Mouse (Mus musculus) fibroblast of lung, adult 2 months (primary cell): Measurements from ENCODE around the gene Gm10135.
A peak's percentile ranks its signal among the peaks of the same experiment; 100 is the strongest.
"Not testable (repeated sequence)": the region's sequence is repeated elsewhere in the genome, so short reads cannot be mapped to it uniquely, and the experiment has no call there.

Source experiments
- DNase-seq: peaks from one replicate; pipeline ENCODE4 v3.0.0-alpha.2; 2011; ENCODE audit warnings: low read depth

Gene Gm10135

DNA sequence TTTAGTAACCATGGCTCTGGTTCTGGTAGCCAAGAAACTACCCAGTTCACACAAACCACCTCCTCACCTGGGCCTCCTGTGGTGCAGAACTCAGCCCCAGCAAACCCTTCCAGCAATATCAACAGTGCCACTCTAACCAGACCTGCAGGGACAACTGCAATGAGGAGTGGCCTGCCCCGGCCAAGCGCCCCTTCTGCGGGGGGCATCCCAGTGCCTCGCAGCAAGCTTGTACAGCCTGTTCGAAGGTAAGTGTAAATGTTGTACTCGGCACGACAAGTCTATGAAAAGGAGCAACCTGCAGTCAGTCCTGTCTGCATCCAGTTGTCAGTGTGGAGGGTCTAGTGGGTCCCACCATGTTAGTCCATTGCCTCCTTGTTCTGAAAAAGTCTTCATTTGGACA lies at the start of gene Gm10135:
TSS of gene Gm10135 (minus strand) at position 101 of the 400 bp plus-strand sequence.
- no peak for DNase-seq

DNA sequence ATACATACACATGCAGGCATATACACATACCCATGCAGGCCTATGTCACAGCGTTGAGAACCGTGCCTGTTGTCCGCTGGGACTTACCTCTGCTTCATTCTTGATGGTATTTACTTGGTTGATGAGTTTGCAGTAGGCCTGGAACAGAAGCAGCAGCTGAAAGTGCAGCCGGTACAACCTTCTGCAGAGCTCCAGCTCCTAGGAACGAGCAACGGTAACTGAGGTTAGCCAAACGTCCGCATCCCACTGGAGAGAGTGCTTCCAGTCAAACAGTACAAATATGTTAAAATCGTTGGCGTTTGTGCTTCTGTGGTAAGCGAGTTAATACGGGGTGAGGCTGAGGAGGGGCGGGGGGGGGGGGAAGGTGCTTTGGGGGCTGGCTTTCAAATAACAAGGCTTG lies 49.3 kb upstream of the Gm10135 start:
- no peak for DNase-seq

DNA sequence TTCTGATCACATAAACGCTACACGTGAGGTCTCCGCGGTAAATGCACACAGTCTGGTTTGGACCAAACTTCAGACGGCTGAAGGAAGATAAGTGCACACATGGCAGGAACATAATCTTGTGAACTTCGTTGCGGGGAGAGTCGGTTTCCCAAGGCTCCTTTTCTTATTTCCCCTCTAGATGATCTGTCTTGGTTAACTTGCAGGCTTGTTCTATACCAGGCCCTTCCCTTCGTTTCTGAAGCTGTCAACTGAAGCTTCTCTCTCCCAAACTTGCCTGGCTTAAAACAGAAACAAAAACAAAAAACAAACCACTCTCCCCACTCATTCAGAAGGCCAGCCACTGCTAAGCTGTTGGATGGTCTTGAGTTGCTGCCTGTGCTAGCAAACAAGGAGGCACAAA lies 40.2 kb upstream of the Gm10135 start:
- DNase-seq, result no peak

DNA sequence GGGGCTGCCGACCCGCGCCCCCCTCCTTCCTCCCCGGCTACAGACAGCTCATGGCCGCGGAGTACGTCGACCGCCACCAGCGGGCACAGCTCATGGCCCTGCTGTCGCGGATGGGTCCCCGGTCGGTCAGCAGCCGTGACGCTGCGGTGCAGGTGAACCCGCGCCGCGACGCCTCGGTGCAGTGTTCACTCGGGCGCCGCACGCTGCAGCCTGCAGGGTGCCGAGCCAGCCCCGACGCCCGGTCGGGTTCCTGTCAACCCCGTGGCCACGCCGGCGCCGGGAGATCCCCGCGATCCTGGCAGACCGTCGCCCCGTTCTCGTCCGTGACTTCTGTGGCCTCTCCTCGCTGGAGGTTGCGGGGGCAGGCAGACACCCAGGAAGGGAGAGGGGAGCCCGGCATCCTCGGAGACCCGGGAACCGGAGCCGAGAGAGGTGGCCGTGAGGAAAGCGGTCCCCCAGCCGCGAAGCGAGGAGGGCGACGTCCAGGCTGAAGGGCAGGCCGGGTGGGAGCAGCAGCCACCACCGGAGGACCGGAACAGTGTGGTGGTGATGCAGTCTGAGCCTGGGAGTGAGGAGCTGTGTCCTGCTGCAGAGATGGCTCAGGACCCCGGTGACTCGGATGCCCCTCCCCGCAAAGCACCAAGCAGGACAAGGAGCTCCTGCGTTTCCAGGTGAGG lies 39.2 kb upstream of the Gm10135 start:
- not testable (repeated sequence) for DNase-seq

DNA sequence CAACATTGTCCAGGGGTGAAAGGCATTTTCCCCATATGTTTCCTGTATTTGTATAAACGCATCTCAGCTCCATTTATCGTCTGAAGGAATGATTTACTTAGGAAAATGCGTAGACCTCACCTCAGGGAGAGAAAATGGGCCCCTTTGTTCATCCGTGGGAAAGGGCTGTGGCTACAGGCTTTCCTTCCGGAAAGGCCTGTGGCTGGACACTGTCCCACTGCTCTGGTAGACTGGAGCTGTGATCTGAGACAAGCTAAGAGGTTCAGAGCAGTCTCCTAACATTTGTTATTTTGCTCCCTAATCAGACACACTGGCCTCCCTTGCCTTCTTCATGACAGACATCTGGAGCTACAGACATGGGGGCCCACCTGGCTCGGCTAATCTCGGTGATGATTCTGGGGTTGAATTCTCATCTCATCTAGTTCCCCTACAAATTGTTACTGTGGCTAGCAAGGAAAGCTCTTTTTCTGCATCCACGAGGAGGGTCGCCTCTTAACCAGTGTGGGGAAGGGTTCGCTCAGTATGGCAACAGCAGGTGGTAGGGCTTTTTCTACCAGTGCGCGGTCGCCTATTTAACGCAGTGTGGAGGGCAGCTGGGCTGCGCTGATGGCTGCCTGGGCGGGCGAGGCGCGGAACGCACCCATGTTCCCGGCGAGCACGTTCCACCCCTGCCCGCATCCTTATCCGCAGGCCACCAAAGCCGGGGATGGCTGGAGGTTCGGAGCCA lies 38.5 kb upstream of the Gm10135 start:
- not testable (repeated sequence) for DNase-seq

DNA sequence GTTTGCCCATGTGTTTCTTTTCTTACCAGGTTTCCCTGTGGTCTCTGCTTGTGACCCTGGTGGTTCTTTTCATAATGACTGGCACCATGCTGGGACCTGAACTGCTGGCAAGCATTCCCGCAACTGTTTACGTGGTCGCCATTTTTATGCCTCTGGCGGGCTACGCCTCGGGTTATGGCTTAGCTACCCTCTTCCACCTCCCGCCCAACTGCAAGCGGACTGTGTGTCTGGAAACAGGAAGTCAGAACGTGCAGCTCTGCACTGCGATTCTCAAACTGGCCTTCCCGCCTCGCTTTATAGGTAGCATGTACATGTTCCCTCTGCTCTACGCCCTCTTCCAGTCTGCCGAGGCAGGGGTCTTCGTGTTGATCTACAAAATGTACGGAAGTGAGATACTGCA lies 37.3 kb upstream of the Gm10135 start:
- not testable (repeated sequence) for DNase-seq

DNA sequence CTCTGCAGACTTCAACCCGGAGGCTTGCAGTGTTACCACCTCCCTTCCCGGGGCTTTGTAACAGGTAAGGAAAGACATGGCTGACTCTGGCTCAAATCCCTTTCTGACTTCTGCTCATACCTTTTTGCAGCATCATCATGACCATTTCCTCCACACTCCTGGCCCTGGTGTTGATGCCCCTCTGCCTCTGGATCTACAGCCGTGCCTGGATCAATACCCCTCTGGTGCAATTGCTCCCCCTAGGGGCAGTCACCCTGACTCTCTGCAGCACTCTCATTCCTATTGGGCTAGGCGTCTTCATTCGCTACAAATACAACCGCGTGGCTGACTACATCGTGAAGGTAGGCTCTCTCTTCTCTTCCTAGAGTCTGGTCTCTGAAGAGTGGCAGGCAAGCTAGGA lies 33.7 kb upstream of the Gm10135 start:
- DNase-seq, result not testable (repeated sequence)

DNA sequence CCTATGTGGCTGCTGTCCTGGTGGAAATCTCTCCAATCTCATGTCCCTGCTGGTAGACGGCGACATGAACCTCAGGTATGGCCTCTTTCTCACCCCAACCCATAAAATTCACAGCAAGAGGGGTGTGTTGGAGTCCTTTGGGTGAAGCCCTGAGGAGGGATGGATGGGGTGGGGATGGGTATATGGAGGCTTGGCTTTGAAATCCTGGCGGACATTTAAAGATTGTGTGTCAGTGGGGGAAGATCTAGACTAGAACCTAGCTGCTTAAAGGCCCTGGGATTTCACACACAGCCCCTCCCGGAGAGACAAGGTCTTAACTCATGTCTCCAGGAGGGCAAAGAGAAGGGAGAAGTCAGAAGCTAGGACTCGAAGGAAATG lies 33.1 kb upstream of the Gm10135 start:
- DNase-seq, result no peak

DNA sequence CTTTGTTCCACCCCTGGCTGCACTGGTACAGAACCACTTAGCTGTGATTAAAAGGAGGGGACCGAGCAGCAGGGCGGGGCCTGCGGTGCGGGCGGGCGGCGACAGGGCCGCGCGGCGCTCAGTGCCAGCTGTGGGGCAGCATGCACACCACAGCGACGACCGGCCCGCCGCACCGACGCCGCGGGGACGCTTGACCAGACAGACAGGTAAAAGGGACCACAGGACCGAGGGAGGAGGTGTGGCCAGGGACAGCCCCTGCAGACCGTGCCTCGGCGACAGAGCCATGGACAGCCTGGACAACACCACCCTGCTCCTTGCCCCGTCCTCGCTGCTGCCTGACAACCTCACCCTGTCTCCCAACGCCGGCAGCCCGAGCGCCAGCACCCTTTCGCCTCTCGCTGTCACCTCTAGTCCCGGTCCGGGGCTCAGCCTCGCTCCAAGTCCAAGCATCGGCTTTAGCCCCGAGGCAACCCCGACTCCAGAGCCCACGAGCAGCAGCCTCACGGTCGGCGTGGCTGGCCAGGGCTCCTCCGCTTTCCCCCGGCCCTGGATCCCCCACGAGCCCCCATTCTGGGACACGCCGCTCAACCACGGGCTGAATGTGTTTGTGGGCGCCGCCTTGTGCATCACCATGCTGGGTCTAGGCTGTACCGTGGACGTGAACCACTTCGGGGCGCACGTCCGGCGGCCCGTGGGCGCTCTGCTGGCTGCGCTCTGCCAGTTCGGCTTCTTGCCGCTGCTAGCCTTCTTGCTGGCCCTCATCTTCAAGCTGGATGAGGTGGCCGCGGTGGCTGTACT lies 32.5 kb upstream of the Gm10135 start, which contains the start of gene Slc10a4:
TSS of gene Slc10a4 (plus strand) at position 100 of the 798 bp plus-strand sequence.
- no peak for DNase-seq

DNA sequence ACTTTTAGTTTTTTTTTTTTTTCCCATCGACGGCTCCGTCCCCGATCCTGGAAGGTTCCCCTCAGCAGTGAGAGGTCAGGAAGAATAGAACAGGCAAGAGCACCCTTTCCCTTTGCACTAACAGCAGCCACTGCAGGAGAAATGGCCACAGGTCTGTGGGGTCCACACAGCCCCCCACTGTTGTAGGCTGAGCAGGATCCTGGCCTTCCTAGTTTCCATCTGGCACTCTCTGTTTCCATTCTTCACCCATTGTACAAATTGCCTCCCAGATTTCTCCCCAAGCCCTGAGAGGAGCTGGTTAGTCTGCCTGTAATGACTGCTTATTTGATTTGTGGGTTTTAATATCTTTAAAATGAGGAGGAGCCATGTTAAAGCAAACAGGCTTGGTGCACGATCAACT lies 29.5 kb upstream of the Gm10135 start:
- no peak for DNase-seq

DNA sequence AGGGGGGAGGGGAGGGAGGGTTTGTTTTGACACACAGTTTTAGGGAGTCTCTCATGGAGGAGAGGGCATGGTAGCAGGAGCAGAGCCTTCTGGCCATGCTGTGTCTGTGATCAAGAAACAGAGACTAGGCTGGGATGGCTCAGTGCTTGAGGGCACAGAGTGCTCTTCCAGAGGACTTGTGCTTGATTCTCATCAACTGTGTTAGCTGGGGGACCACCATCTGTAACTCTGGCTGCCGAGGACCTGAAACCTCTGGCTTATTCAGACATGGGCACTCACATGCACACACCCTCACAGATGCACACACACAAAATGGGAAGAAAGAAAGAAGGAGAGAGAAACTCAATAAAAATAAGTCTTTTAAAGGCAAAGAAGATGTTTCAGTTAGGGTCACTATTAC lies 24.0 kb upstream of the Gm10135 start:
- DNase-seq, result not testable (repeated sequence)

DNA sequence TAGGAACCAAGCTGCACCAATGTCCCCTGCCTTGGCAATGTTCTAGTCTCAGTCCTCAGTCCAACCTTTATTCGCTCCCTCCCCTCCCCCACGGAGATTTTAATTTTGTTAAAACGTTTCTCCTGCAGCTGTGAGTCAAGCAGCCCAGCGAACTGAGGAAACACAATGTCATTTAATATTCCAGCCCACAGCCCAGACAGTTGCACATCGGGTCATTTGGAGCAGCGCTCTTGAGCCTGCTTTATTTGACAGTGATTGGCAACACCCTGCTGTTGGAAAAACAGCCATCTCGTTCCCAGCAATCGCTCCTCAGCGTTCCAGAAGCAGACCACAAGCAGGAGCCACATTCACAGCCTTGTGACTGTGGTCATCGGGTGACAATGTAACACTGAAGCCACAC lies 20.9 kb upstream of the Gm10135 start:
- DNase-seq, result no peak

DNA sequence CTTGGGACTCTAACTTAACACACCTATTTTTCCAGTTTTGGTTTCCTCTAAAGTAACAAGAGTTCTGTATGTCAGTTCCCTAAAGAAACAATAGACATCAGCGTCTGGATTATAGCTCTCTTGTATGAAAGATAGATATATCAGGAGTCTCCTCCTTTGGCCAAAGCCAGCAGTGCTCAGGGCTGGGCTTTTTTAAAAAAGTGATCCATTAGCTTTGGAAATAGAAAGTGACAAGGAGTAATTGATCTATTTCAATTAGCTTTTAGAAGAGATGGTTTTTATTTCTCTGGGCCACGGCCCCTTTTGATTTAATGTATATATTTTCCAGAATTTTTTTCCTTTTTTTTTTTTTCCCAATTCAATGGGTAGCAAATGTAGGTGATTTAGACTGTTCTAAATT lies 20.4 kb upstream of the Gm10135 start:
- DNase-seq, result no peak

DNA sequence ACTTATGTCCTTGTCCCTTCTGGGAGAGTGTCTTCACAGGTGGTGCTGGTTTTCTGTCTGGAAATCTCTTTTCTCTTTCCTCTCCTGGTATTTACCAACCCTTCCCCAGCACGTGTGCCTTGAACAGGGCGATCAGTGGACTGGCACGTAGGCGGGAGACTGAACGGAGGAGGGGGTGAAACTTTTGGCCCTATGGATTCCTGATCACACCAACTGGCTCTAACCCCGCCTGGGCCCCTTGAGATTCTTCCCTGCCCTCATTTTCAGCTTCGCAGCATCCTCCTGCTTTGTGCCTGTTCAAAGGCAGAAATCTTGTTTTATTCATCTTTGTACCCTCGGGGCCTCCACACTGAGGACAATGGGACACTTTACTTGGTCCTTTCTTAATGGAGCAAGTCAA lies 19.9 kb upstream of the Gm10135 start:
- DNase-seq, result no peak

DNA sequence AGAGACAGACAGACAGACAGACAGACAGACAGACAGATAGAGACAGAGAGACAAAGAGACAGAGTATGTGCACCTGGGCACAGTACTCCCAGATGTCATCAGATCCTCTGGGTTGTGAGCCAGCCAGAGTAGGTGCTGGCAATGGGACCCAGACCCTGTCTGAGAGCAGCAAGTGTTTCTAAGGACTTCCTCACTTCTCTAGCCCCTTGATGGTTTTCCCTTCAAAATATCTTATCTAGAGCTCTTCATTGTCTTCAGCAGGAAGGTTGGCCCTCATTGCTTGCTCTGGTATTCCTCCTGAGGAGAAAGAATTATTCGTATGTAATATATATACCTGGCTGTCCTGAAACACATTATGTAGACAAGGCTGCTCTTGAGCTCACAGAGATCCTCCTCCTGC lies 18.0 kb upstream of the Gm10135 start:
- no peak for DNase-seq

DNA sequence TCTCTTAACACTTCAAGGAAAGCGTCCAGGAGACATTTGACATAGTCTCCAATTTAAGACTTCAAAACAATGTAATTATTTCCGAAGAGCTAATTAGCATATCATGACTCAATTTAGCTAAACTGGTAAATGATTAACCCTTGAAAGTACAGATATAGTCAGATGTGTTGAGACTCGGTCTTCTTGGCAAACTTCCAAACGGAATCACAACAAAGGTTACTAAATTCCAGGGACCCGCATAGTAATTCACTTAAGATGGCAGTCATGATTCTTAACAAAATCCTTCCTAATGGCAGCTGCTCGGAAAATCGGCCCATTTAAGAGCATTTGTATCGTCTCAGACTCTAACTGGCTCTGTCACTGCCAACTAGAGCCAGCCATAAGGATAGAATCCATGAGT lies 15.3 kb upstream of the Gm10135 start:
- DNase-seq, result no peak

DNA sequence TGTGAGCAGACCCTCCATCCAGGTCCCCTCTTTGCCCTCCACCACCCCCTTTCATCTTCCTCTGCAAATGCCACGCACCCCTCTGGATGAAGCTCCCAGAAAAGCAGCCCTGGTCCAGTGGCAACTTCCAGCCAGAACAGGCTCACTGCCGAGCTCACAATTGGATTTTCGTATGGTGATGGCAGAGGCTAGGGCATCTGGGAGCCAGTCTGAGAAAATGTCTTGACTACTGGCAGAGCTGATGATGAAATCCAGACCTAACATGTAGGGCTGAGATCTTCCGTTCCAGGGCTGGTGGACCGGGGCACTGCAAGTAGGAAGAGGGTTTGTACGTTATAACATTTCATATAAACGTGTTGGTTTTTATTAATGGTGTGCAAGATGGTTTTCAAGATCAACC lies 13.3 kb upstream of the Gm10135 start:
- no peak for DNase-seq

DNA sequence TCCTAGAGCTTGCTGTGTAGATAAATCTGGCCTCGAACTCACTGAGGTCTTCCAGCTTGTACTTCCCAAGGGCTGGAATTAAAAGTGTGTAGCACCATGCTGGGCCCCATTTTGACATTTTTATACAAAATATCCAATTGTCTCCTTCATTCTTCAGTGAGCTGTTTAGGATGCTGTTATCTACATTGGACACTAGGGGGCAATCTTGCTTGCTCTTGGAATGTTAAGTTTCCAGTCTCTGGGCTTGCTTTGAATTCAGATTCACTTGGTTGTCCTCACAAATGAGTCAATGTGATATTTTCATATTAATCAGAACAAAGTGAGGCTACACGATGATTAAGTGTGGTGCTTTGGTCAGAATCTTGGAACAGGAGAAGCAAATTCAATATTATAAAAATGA lies 9.6 kb upstream of the Gm10135 start:
- DNase-seq, result peak; percentile 14

DNA sequence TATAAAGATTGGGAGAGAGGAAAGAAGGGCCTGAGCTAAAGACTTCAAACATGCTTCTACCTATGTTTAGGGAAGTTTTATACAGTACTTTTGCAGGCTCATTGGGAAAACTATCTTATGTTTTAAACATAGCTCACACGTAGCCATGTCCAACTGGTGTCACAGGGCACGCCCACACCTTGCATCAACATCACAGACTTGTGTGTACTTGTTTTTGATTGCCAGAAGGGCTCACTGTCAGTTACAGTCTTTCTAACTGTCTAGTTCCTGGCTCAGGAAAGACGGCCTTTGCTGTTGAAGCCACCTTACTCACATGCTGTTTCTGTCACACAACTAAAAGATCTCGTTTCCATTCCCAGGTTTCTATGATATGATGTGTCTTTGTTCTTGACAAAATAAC lies 2.0 kb upstream of the Gm10135 start:
- no peak for DNase-seq

DNA sequence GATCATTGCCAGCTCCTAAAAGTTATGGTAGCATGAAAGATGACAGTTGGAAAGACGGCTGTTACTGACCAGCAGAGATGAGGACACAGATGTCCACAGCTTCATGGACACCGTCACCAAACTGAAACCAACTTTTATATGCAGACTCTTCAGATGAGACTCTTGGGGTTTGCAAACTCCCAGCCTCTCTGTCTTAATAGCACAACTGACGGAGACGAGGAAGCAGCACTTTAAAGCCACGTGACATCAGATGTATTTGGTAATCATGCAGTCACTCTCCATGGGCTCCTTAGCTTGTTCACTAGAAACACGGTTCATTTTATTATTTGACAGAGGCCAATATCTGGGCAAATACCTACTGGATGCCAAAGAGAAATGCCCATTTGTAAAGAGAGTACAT lies 1.5 kb upstream of the Gm10135 start:
- no peak for DNase-seq

DNA sequence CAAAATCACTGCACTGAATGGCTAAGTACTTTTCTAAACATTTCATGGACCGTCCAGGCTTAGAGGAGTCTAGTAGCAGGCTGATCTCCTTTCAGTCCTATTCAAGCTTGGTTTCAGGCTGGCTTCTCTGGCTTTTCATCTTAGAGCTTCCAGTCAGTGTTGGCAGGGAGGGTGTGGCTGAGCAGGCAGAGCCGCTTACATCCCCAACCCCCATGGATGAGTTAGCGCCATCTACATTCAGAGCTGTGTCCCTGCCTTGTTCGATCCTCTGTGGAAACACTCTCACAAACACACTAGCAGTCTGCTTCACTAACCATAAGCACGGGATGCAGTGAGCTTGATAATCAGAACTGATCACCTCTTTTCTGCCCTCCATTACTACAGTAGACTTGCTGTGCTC lies 1.6 kb downstream of the Gm10135 start:
- no peak for DNase-seq

DNA sequence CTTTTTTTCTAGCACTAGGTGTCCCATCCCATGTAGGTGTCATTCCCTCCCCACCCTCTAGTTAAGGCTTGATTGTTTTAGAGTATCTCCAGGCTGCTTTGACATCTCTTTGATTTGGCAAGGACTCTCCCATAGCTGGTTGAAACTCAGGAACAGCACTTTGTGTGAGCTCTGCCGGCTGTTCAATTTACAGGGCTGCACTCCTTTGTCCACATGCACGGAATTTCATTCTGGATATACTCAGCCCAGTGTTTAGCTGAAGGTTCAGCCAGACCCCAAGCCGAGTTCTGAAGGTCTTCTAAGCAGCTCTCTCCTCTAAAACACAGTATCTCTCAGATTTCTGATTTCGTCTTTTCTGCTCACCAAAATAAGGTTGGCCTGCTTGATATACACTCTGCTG lies 2.1 kb downstream of the Gm10135 start:
- no peak for DNase-seq

DNA sequence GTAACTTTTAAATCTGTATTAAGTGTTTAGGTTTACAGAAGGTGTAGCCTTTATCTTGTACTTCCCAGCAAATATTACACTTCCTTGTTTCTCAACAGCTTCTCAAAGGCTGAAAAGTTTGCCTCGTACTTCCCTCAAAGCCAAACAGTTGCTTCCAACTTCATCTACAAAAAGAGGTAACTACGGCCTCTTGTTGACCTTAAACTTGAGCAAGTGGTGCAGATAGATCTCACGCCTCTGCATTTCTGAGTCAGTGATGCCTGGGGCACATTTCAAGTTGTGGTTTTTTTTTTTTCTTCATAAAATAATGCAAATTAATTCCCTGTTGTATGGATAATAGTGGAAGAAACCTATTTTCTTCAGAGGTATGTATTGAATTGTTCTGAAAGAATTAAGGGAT lies 8.8 kb downstream of the Gm10135 start:
- no peak for DNase-seq
